Mouse (Mus musculus) skeletal muscle tissue, adult 2 months (tissue): ENCODE data around the gene Zfp954.
"Not testable (repeated sequence)": the region's sequence is repeated elsewhere in the genome, so short reads cannot be mapped to it uniquely, and the experiment has no call there.

ENCODE experiments used
- DNase-seq: peaks from one replicate; pipeline ENCODE4 v3.0.0-alpha.2; 2012; ENCODE audit warnings: low read depth, low spot score

Gene Zfp954

GRCm38 (mm10) chr7:7120921-7121601 is at the start of gene Zfp954:
Gene Zfp954 (minus strand): TSS chr7:7121488.
- DNase-seq, result peak; percentile 72

DNA sequence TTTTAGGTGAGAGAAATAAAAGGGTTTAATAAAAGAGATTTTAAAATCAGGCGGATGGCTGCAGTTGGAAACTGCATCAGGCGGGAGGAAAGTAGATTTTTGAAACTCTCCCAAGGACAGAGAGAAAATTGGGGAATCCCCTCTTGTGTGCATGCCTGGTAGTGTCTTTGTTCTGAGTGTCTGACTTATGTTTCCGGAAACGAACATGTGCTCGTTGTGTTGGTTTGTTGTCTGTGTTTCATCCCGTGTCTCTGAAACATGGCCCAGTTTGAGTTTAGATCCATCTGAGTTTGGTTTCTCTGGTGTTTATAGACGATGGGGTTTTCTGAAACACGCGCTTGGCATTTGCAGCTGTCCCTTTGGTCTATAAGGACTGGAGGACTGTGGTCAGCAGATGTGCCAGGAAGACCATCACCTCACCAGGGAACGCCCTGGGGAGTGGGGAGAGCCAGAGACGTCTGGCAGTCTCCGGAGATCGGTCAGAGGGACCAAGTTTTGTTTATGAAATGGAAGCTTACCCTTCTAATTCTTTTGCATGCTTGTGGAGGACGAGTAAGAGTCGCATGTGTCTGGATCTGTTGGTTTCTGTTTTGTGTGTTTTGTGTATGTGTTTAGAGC is 24.8 kb upstream of the Zfp954 start:
- no peak for DNase-seq

DNA sequence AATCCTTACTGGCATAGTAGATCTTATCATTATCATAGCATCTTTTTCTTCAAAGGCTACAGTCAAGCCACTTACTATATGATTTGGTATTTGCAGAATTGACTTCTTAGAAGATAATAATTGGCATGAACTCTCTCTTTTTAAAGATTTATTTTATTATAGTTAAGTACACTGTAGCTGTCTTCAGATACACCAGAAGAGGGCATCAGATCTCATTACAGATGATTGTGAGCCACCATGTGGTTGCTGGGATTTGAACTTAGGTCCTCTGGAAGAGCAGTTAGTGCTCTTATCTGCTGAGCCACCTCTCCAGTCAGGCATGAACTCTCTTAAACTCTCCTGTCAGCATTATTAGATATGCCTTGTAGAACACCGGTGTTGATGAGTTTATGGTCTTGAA is 22.9 kb upstream of the Zfp954 start:
- no peak for DNase-seq

- peak; percentile 11 for DNase-seq
Observed at GRCm38 (mm10) chr7:7136379-7136866, 15.1 kb upstream of the Zfp954 start, which contains the start of gene Zfp773. Gene Zfp773 (minus strand): TSS chr7:7136755.

GRCm38 (mm10) chr7:7132751-7133150 is 11.5 kb upstream of the Zfp954 start:
- no peak for DNase-seq

DNA sequence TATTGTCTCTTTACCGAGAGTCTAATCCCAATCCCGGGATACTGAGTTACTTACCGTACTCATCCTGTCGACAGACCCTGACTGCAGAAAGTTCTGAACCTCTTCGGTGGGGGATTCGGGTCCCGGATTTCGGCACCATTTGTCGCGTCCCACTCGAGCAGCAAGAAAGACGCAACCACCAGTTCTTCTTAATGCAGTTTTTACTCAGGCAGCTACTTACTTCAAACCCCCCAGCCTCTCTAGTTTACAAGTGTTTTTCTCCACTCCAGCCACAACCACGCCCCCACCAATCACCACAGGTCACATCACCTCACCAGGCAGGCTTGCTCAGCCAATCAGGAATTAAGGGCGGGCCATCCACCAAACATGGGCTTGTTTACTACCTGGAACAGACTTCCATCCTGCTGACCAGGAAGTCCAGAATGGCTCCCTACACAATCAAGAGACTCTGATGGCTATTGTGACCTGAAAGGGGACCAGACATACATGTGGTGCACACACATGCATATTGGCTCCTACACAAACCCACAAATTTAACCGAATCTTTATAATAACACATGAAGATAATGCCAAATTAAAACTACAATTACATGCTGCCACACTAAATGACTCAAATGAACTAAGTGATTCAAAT is 9.3 kb upstream of the Zfp954 start:
- DNase-seq, result not testable (repeated sequence)

DNA sequence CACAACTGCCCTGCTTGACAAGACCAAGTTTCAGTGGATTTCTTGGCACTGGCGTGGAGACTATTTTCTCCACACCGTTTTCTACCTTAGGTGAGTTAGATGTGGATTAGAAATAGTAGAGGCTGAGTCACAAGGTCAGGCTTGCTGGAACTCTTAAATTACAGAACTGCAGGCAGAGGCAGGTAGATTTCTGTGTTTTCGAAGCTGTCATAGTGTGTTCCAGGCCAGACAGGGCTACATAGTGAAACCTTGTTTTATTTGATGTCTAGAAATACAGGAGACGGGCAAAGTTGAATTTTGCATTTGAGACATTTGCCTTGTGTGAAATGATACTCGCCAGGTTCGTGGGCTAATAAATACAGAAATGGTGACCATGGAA is 303 bp upstream of the Zfp954 start:
- DNase-seq, result no peak

- DNase-seq, result no peak
Observed at GRCm38 (mm10) chr7:7118441-7118840, 2.8 kb downstream of the Zfp954 start.

DNA sequence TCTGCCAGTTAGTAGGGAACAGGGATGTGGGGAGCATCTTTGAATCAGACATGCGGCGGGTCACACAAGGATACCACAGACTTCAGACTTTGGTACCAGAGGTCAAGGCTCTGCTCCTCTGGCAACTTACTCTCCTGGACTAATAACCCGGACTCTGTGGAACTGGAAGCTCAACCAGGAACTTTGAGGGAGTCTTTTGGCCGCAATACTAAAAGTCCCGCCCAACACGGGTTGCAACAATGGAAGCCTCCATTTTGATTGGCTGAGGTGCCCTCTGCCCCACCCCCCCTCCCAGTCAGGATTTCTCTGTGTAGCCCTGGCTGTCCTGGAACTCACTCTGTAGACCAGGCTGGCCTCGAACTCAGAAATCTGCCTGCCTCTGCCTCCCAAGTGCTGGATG is 12.8 kb downstream of the Zfp954 start:
- DNase-seq, result no peak
